Mouse (Mus musculus) fat pad, adult 2 months (tissue): ENCODE measurements around the gene Cpox.
"Not testable (repeated sequence)": the region's sequence is repeated elsewhere in the genome, so short reads cannot be mapped to it uniquely, and the experiment has no call there.

ENCODE experiments used
- DNase-seq: peaks from one replicate; pipeline ENCODE4 v3.0.0-alpha.2; 2011; ENCODE audit warnings: low read depth, low spot score; ENCODE audit errors: extremely low read depth

Gene Cpox

GRCm38 (mm10) chr16:58669917-58670630 is at the start of gene Cpox:
Cpox (plus strand) TSS chr16:58670292.
- DNase-seq, result no peak

GRCm38 (mm10) chr16:58622377-58622776 is 47.7 kb upstream of the Cpox start:
- DNase-seq, result no peak

DNA sequence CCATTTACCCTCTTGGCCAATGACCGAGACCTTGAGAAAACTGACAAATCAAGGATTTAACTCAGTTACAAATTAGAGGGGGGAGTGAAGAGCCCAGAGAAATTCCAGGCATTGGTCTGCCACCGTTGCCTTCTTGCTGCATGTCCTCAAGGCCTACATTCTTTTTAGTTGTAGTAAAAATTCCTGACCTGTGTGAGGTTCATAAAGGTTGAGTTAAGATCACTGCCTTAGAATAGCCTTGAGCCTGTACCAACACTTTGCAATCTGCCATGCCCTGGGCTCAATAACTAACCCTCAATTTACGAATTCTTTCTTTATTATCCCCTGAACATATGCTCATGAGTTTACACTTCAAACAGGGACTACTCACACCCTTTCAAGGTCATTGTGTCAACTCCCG is 47.0 kb upstream of the Cpox start:
- no peak for DNase-seq

DNA sequence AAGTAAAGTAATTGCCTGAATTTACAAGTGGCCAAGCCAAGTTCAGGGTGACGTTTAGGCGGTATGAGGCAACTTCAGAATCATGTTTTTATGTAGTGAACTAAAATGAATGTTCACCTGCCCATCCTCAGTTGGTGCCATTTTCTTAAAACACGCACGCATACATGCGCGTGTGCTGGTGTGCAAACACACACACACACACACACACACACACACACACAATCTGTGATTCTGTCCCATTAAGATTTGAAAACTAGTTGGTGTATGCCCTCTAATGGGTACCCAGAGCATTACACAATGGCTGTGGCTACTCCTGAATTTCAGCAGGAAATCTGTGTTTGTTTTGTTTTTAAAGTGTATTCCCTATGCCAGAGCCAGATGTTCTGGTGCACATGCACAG is 46.1 kb upstream of the Cpox start:
- no peak for DNase-seq

- no peak for DNase-seq
These were observed 42.3 kb upstream of the Cpox start for GRCm38 (mm10) chr16:58627597-58628335.

GRCm38 (mm10) chr16:58628336-58628680 is 41.8 kb upstream of the Cpox start:
- DNase-seq, result no peak

GRCm38 (mm10) chr16:58628968-58629367 is 41.1 kb upstream of the Cpox start:
- DNase-seq, result no peak

GRCm38 (mm10) chr16:58629736-58630135 is 40.4 kb upstream of the Cpox start:
- DNase-seq, result no peak

- no peak for DNase-seq
These were observed 34.2 kb upstream of the Cpox start for GRCm38 (mm10) chr16:58635866-58636265.

GRCm38 (mm10) chr16:58637448-58637847 is 32.6 kb upstream of the Cpox start:
- DNase-seq, result no peak

- DNase-seq, result no peak
These were observed 32.1 kb upstream of the Cpox start for GRCm38 (mm10) chr16:58638016-58638415.

GRCm38 (mm10) chr16:58638689-58639175 is 31.4 kb upstream of the Cpox start, which contains the start of gene E330017A01Rik:
E330017A01Rik (minus strand) TSS chr16:58638739.
- no peak for DNase-seq

GRCm38 (mm10) chr16:58649979-58650378 is 20.1 kb upstream of the Cpox start:
- DNase-seq, result no peak

GRCm38 (mm10) chr16:58655751-58656150 is 14.3 kb upstream of the Cpox start:
- no peak for DNase-seq

DNA sequence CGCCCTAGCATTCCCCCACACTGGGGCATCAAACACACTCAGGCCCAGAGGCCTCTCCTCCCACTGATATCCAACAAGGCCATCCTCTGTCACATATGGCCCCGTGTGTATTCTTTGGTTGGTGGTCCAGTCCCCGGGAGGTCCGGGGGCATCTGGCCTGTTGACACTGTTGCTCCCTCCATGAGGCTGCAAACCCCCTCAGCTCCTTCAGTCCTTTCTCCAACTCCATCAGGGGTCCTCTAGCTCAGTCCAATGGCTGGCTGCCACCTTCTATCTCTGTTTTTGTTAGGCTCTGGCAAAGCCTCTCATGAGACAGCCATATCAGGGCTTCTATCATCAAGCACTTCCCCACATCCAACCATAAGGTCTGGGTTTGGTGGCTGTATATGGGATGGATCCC is 13.6 kb upstream of the Cpox start:
- DNase-seq, result no peak

GRCm38 (mm10) chr16:58658668-58659067 is 11.4 kb upstream of the Cpox start:
- no peak for DNase-seq

DNA sequence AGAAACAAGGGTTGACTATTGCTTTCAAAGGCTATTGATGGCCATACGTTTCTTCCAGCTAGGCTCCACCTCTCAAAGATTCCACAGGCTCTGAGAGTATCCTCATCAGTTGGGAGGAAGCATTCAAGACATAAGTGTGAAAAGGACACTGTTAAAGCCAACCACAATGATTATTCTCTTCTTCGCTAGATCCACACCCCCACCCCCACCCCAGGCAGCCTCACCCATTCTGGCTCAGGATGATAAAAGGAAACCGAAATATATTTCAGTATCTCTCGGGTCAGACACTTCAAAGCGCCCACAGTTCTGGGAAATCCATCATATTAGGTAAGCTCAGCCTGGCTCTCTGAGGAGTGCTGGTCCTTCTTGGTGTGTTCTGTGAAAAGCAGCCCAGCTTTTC is 8.3 kb upstream of the Cpox start:
- DNase-seq, result no peak

DNA sequence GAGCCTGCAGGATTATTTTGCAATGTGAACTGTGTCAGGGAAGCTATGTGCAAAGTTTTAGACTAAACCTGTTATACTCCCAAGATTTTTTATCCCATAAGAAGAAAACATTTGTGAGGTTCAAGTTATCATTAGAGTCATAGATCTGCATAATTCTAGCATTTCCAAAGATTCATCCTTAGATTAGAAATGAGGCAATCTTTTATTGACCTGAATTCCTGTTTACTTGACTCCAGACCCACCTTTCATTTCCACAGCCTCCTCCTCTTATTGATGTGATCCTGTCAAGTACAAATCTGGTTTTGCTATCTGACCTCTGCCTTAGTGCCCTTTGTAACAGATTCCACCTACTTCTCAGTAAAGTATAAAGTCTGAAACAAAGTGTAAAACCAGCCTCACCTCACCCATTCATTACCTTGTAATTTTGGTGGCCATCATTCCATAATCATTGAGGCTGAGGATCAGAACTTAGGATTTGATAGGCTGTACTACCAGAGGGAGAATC is 7.8 kb upstream of the Cpox start:
- no peak for DNase-seq

GRCm38 (mm10) chr16:58663021-58663420 is 7.1 kb upstream of the Cpox start:
- no peak for DNase-seq

- DNase-seq, result no peak
These were observed 6.3 kb upstream of the Cpox start for GRCm38 (mm10) chr16:58663816-58664215.

GRCm38 (mm10) chr16:58665137-58665536 is 5.0 kb upstream of the Cpox start:
- DNase-seq, result not testable (repeated sequence)

DNA sequence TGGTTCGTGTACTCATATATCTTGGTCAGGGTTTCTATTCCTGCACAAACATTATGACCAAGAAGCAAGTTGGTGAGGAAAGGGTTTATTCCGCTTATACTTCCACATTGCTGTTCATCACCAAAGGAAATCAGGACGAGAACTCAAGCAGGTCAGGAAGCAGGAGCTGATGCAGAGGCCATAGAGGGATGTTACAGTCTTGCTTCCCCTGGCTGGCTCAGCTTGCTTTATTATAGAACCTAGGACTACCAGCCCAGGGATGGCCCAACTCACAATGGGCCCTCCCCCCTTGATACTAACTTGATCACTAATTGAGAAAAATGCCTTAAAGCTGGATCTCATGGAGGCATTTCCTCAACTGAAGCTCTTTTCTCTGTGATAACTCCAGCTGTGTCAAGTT is 3.4 kb upstream of the Cpox start:
- not testable (repeated sequence) for DNase-seq
